Mouse (Mus musculus): ENCODE data around the gene Cyp2w1. TPM values are rescaled to one million over a fixed set of nuclear protein-coding genes. Genes with fewer than 3 reads are reported as not detected.

The Cyp2w1 gene
- polyA plus RNA-seq, 1 experiment = not detected

GRCm38 (mm10) chr5:139380385-139381248 is 28.2 kb downstream of the Cyp2w1 start:
- no peaks in the 10 kb centered on the region for H3K27me3 ChIP-seq (ENCODE audit: control insufficient read depth, insufficient read depth, low read length, poor library complexity, severe bottlenecking)
- H3K4me3 ChIP-seq (ENCODE audit: low read depth, low read length) = peak overlapping the region; percentile 70
- no peaks in the 10 kb centered on the region for H3K36me3 ChIP-seq (ENCODE audit: control insufficient read depth, insufficient read depth, low read length, poor library complexity, severe bottlenecking)
- H3K9me3 ChIP-seq (replicated peaks; ENCODE audit: control insufficient read depth, insufficient read depth, low read length, poor library complexity, severe bottlenecking) = no peaks in the 10 kb centered on the region
- H3K4me1 ChIP-seq (ENCODE audit: control insufficient read depth, insufficient read depth, low read length) = no peaks in the 10 kb centered on the region
- no peak overlapping the region for H3K27ac ChIP-seq (ENCODE audit: insufficient read depth, low read length)
- TF ChIP-seq EP300 (IDR thresholded peaks at IDR 0.05; ENCODE audit: insufficient read depth, low read depth, low read length) = no peak
- TF ChIP-seq CTCF (IDR thresholded peaks at IDR 0.05; ENCODE audit: low read depth, low read length) = no peak
- no peak for TF ChIP-seq POLR2A (IDR thresholded peaks at IDR 0.05; ENCODE audit: insufficient read depth, low read length)
- peak overlapping the region; percentile 30 for H3K9ac ChIP-seq (ENCODE audit: low read depth, poor library complexity, severe bottlenecking)

GRCm38 (mm10) chr5:139381586-139382513 is 29.4 kb downstream of the Cyp2w1 start:
- H3K4me3 ChIP-seq (ENCODE audit: low read depth, low read length) = no peak overlapping the region
- H3K36me3 ChIP-seq (ENCODE audit: control insufficient read depth, insufficient read depth, low read length, poor library complexity, severe bottlenecking) = no peaks in the 10 kb centered on the region
- no peak overlapping the region for H3K27ac ChIP-seq (ENCODE audit: insufficient read depth, low read length)
- TF ChIP-seq CTCF (IDR thresholded peaks at IDR 0.05; ENCODE audit: low read depth, low read length) (no peak), POLR2A (IDR thresholded peaks at IDR 0.05; ENCODE audit: insufficient read depth, low read length) (no peak), EP300 (IDR thresholded peaks at IDR 0.05; ENCODE audit: insufficient read depth, low read depth, low read length) (no peak)
- no peak overlapping the region for H3K9ac ChIP-seq (ENCODE audit: low read depth, poor library complexity, severe bottlenecking)
- no peaks in the 10 kb centered on the region for H3K9me3 ChIP-seq (replicated peaks; ENCODE audit: control insufficient read depth, insufficient read depth, low read length, poor library complexity, severe bottlenecking)
- no peaks in the 10 kb centered on the region for H3K4me1 ChIP-seq (ENCODE audit: control insufficient read depth, insufficient read depth, low read length)
- no peaks in the 10 kb centered on the region for H3K27me3 ChIP-seq (ENCODE audit: control insufficient read depth, insufficient read depth, low read length, poor library complexity, severe bottlenecking)

GRCm38 (mm10) chr5:139382760-139383159 is 30.3 kb downstream of the Cyp2w1 start:
- Histone ChIP-seq H3K27ac (ENCODE audit: insufficient read depth, low read length) (no peak overlapping the region), H3K27me3 (ENCODE audit: control insufficient read depth, insufficient read depth, low read length, poor library complexity, severe bottlenecking) (no peaks in the 10 kb centered on the region), H3K4me1 (ENCODE audit: control insufficient read depth, insufficient read depth, low read length) (no peaks in the 10 kb centered on the region), H3K4me3 (ENCODE audit: low read depth, low read length) (no peak overlapping the region), H3K9ac (ENCODE audit: low read depth, poor library complexity, severe bottlenecking) (no peak overlapping the region), H3K36me3 (ENCODE audit: control insufficient read depth, insufficient read depth, low read length, poor library complexity, severe bottlenecking) (no peaks in the 10 kb centered on the region), H3K9me3 (replicated peaks; ENCODE audit: control insufficient read depth, insufficient read depth, low read length, poor library complexity, severe bottlenecking) (no peaks in the 10 kb centered on the region)
- TF ChIP-seq POLR2A (IDR thresholded peaks at IDR 0.05; ENCODE audit: insufficient read depth, low read length) = no peak

- no peak overlapping the region for H3K27ac ChIP-seq (ENCODE audit: insufficient read depth, low read length)
- H3K36me3 ChIP-seq (ENCODE audit: control insufficient read depth, insufficient read depth, low read length, poor library complexity, severe bottlenecking) = no peaks in the 10 kb centered on the region
- TF ChIP-seq EP300 (IDR thresholded peaks at IDR 0.05; ENCODE audit: insufficient read depth, low read depth, low read length) (no peak), CTCF (IDR thresholded peaks at IDR 0.05; ENCODE audit: low read depth, low read length) (no peak), POLR2A (IDR thresholded peaks at IDR 0.05; ENCODE audit: insufficient read depth, low read length) (no peak)
Measured at GRCm38 (mm10) chr5:139383234-139383633, 30.8 kb downstream of the Cyp2w1 start.

GRCm38 (mm10) chr5:139384531-139384930 is 32.1 kb downstream of the Cyp2w1 start:
- no peaks in the 10 kb centered on the region for H3K4me1 ChIP-seq (ENCODE audit: control insufficient read depth, insufficient read depth, low read length)
- H3K9ac ChIP-seq (ENCODE audit: low read depth, poor library complexity, severe bottlenecking) = no peak overlapping the region
- no peak overlapping the region for H3K4me3 ChIP-seq (ENCODE audit: low read depth, low read length)
- H3K27ac ChIP-seq (ENCODE audit: insufficient read depth, low read length) = no peak overlapping the region
- no peaks in the 10 kb centered on the region for H3K27me3 ChIP-seq (ENCODE audit: control insufficient read depth, insufficient read depth, low read length, poor library complexity, severe bottlenecking)
- no peaks in the 10 kb centered on the region for H3K9me3 ChIP-seq (replicated peaks; ENCODE audit: control insufficient read depth, insufficient read depth, low read length, poor library complexity, severe bottlenecking)
- no peaks in the 10 kb centered on the region for H3K36me3 ChIP-seq (ENCODE audit: control insufficient read depth, insufficient read depth, low read length, poor library complexity, severe bottlenecking)
- TF ChIP-seq POLR2A (IDR thresholded peaks at IDR 0.05; ENCODE audit: insufficient read depth, low read length) = no peak
- no peak for TF ChIP-seq EP300 (IDR thresholded peaks at IDR 0.05; ENCODE audit: insufficient read depth, low read depth, low read length)
- no peak for TF ChIP-seq CTCF (IDR thresholded peaks at IDR 0.05; ENCODE audit: low read depth, low read length)

More at GRCm38 (mm10) chr5:139383234-139383633, 30.8 kb downstream of the Cyp2w1 start:
- Histone ChIP-seq H3K4me1 (ENCODE audit: control insufficient read depth, insufficient read depth, low read length) (no peaks in the 10 kb centered on the region), H3K27me3 (ENCODE audit: control insufficient read depth, insufficient read depth, low read length, poor library complexity, severe bottlenecking) (no peaks in the 10 kb centered on the region), H3K4me3 (ENCODE audit: low read depth, low read length) (no peak overlapping the region), H3K9me3 (replicated peaks; ENCODE audit: control insufficient read depth, insufficient read depth, low read length, poor library complexity, severe bottlenecking) (no peaks in the 10 kb centered on the region), H3K9ac (ENCODE audit: low read depth, poor library complexity, severe bottlenecking) (no peak overlapping the region)
